Mouse (Mus musculus): ENCODE results near the gene Rbpms2. TPM values are rescaled to one million over a fixed set of nuclear protein-coding genes. Genes with fewer than 3 reads are reported as not detected.
A peak's percentile ranks its signal among the peaks of the same experiment; 100 is the strongest.
"Not testable (repeated sequence)": the region's sequence is repeated elsewhere in the genome, so short reads cannot be mapped to it uniquely, and the experiment has no call there.

Rbpms2 gene
- total RNA-seq, 1 experiment = 44.7 TPM

DNA sequence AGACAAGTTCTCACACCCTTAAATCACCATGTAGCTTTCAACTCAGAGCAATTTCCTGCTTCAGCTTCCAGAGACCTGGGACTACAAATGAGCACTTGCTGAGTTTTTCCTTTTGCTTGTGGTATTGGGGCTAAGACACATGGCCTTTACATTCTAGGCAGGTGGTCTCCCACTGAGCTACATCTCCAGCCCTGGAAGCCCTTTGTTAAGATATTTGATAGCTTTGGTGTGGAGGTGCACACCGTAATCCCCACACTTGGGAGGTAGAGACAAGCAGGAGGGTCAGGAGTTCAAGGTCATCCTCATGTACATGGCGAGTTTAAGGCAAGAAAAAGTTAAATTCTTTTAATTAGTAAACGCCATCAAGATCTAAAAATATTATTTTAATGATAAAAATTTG, 52.7 kb downstream of the Rbpms2 start:
- Histone ChIP-seq H3K9me3 (ENCODE audit: control insufficient read depth, insufficient read depth, low read depth, low read length) (no peaks in the 10 kb centered on the region), H3K36me3 (ENCODE audit: control insufficient read depth, insufficient read depth, low read length, poor library complexity, severe bottlenecking) (no peaks in the 10 kb centered on the region; the same call in none of the 2 replicates), H3K9ac (ENCODE audit: insufficient read depth, low read depth, low read length, poor library complexity, severe bottlenecking) (no peak overlapping the region), H3K27ac (ENCODE audit: insufficient read depth, low read depth, low read length, poor library complexity, severe bottlenecking) (peak overlapping the region; percentile 36; the same call in 1 of the 2 replicates), H3K4me3 (ENCODE audit: insufficient read depth in 1 of 2, low read depth in 1 of 2, low read length in 2 of 2, poor library complexity in 1 of 2, severe bottlenecking in 1 of 2) (no peak overlapping the region), H3K4me1 (ENCODE audit: control insufficient read depth in 2 of 2, insufficient read depth in 2 of 2, low read length in 2 of 2, poor library complexity in 1 of 2) (peaks cover 19 to 20% of the 10 kb centered on the region in 2 experiments)
- TF ChIP-seq CHD2 (IDR thresholded peaks at IDR 0.05; ENCODE audit: low read depth, low read length) = 0 out of 2 replicates have a peak, but pooled peaks have one; percentile 16
- no peak for TF ChIP-seq ZNF384 (IDR thresholded peaks at IDR 0.05; ENCODE audit: low read depth, low read length)
- DNase-seq (ENCODE audit: low read depth, low spot score) = peak; percentile 30
- in situ Hi-C loops (cut with MboI; ENCODE audit: low sequenced_read_pairs in 2 of 2, unreplicated experiment in 2 of 2) = no loop called here

DNA sequence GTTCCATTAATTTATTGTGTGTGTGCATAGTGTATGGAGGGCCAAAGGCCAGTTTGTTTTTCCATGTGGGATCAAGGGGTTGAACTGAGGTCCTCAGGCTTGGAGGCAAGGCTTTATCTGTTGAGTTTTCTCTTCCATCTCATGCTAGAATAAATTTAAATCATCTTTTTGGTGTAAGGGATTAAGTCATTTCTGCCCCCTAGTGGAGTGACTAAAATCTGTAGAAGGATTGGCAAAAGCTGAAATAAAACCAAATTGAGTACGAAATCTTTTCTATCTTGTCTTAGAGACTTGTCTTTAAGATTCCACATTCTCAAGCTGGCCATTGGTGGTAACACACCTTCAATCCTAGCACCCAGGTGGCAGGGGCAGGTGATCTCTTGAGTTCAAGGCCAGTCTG, 53.5 kb downstream of the Rbpms2 start:
- Histone ChIP-seq H3K9me3 (ENCODE audit: control insufficient read depth, insufficient read depth, low read depth, low read length) (no peaks in the 10 kb centered on the region), H3K27ac (ENCODE audit: insufficient read depth, low read depth, low read length, poor library complexity, severe bottlenecking) (peak overlapping the region; percentile 36; the same call in 1 of the 2 replicates), H3K9ac (ENCODE audit: insufficient read depth, low read depth, low read length, poor library complexity, severe bottlenecking) (no peak overlapping the region; the same call in 1 of the 2 replicates), H3K36me3 (ENCODE audit: control insufficient read depth, insufficient read depth, low read length, poor library complexity, severe bottlenecking) (peaks cover 6% of the 10 kb centered on the region), H3K4me1 (ENCODE audit: control insufficient read depth in 2 of 2, insufficient read depth in 2 of 2, low read length in 2 of 2, poor library complexity in 1 of 2) (peaks cover 19 to 20% of the 10 kb centered on the region in 2 experiments), H3K4me3 (ENCODE audit: insufficient read depth in 1 of 2, low read depth in 1 of 2, low read length in 2 of 2, poor library complexity in 1 of 2, severe bottlenecking in 1 of 2) (no peak overlapping the region)
- in situ Hi-C loops (cut with MboI; ENCODE audit: low sequenced_read_pairs in 2 of 2, unreplicated experiment in 2 of 2) = no loop called here
- TF ChIP-seq MAFK (IDR thresholded peaks at IDR 0.05; ENCODE audit: insufficient read depth, low read depth, low read length) (no peak), HCFC1 (IDR thresholded peaks at IDR 0.05; ENCODE audit: borderline replicate concordance, insufficient read depth, low read length) (no peak), ZNF384 (IDR thresholded peaks at IDR 0.05; ENCODE audit: low read depth, low read length) (no peak), CHD2 (IDR thresholded peaks at IDR 0.05; ENCODE audit: low read depth, low read length) (no peak), ZC3H11A (IDR thresholded peaks at IDR 0.05; ENCODE audit: borderline replicate concordance, low read depth, low read length) (no peak)
- no peak for DNase-seq (ENCODE audit: low read depth, low spot score)

DNA sequence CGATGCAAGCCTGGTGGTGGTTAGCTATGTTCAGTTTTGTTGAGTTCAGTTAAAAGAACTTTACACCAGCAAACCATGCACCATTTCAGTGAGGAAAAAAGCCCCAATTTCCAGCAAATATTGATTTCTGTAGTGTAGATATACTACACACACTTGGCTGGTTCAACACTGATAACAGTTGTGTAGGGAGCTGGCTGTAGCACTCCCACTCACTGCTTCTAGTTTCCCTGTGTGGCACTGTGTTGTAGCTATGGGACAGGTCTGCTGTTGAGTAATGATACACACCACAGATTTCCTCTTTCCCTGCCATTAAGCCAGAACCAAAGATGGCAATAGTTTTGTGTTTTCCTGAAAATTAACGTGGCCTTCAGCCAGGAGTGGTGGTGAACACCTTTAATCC, 55.3 kb downstream of the Rbpms2 start:
- Histone ChIP-seq H3K9me3 (ENCODE audit: control insufficient read depth, insufficient read depth, low read depth, low read length) (no peaks in the 10 kb centered on the region), H3K36me3 (ENCODE audit: control insufficient read depth, insufficient read depth, low read length, poor library complexity, severe bottlenecking) (peaks cover 6% of the 10 kb centered on the region), H3K9ac (ENCODE audit: insufficient read depth, low read depth, low read length, poor library complexity, severe bottlenecking) (no peak overlapping the region), H3K27ac (ENCODE audit: insufficient read depth, low read depth, low read length, poor library complexity, severe bottlenecking) (no peak overlapping the region), H3K4me3 (ENCODE audit: insufficient read depth in 1 of 2, low read depth in 1 of 2, low read length in 2 of 2, poor library complexity in 1 of 2, severe bottlenecking in 1 of 2) (no peak overlapping the region), H3K4me1 (ENCODE audit: control insufficient read depth in 2 of 2, insufficient read depth in 2 of 2, low read length in 2 of 2, poor library complexity in 1 of 2) (peaks cover 16 to 19% of the 10 kb centered on the region in 2 experiments)
- in situ Hi-C loops (cut with MboI; ENCODE audit: low sequenced_read_pairs in 2 of 2, unreplicated experiment in 2 of 2) = no loop called here
- no peak for DNase-seq (ENCODE audit: low read depth, low spot score)
- TF ChIP-seq ZNF384 (IDR thresholded peaks at IDR 0.05; ENCODE audit: low read depth, low read length) (no peak), ZC3H11A (IDR thresholded peaks at IDR 0.05; ENCODE audit: borderline replicate concordance, low read depth, low read length) (no peak), MAFK (IDR thresholded peaks at IDR 0.05; ENCODE audit: insufficient read depth, low read depth, low read length) (no peak), HCFC1 (IDR thresholded peaks at IDR 0.05; ENCODE audit: borderline replicate concordance, insufficient read depth, low read length) (no peak), CHD2 (IDR thresholded peaks at IDR 0.05; ENCODE audit: low read depth, low read length) (no peak)

DNA sequence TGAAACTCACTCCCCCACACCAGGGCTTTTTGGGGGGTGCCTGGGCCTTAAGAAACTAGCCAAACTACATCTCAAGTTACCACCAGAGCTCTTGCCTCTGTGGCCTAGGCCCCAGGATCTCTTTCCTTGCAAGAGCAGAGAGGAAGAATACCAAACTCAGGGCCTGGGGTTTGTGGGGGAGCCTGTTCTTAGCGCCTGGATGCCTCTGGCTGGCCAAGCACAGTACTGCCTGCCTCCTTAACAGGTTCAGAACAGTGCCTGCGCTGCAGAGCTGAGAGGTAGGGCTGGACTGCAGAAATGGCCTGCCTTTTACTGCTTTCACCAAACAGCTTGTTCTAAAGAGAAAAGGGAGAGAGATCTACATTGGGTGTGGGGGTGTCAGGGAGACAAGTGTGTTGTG, 60.4 kb downstream of the Rbpms2 start:
- DNase-seq (ENCODE audit: low read depth, low spot score); H3K27ac ChIP-seq (ENCODE audit: insufficient read depth, low read depth, low read length, poor library complexity, severe bottlenecking); H3K9ac ChIP-seq (ENCODE audit: insufficient read depth, low read depth, low read length, poor library complexity, severe bottlenecking); H3K9me3 ChIP-seq (ENCODE audit: control insufficient read depth, insufficient read depth, low read depth, low read length); H3K4me3 ChIP-seq (ENCODE audit: insufficient read depth in 1 of 2, low read depth in 1 of 2, low read length in 2 of 2, poor library complexity in 1 of 2, severe bottlenecking in 1 of 2); in situ Hi-C loops (cut with MboI; ENCODE audit: low sequenced_read_pairs in 2 of 2, unreplicated experiment in 2 of 2): not testable (repeated sequence)
- peaks cover 2 to 17% of the 10 kb centered on the region in 2 experiments; a peak in 3 of 4 replicates for H3K4me1 ChIP-seq (ENCODE audit: control insufficient read depth in 2 of 2, insufficient read depth in 2 of 2, low read length in 2 of 2, poor library complexity in 1 of 2)
- H3K36me3 ChIP-seq (ENCODE audit: control insufficient read depth, insufficient read depth, low read length, poor library complexity, severe bottlenecking) = peaks cover 20% of the 10 kb centered on the region

DNA sequence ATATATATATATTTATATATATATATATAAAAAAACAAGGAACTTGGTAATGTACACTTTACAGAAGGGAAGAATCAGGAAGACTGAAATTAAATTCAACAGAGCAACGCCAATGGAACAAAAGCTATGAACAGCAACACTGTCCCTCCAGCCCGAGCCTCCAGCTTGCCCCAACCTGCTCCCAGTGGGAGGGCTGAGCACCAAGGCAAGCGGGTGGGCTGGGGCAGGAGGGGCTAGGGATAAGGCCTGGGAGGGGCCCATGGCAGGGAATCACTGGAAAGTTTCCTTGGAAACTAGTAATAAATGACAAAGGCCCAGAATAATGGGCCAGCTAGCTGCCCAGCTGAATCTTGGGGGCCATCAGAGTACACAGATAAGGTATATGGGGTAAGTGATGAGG, 63.0 kb downstream of the Rbpms2 start:
- Histone ChIP-seq H3K27ac (ENCODE audit: insufficient read depth, low read depth, low read length, poor library complexity, severe bottlenecking) (no peak overlapping the region), H3K4me3 (ENCODE audit: insufficient read depth in 1 of 2, low read depth in 1 of 2, low read length in 2 of 2, poor library complexity in 1 of 2, severe bottlenecking in 1 of 2) (no peak overlapping the region), H3K4me1 (ENCODE audit: control insufficient read depth in 2 of 2, insufficient read depth in 2 of 2, low read length in 2 of 2, poor library complexity in 1 of 2) (peaks cover 2 to 13% of the 10 kb centered on the region in 2 experiments; a peak in 3 of 4 replicates), H3K9me3 (ENCODE audit: control insufficient read depth, insufficient read depth, low read depth, low read length) (no peaks in the 10 kb centered on the region), H3K36me3 (ENCODE audit: control insufficient read depth, insufficient read depth, low read length, poor library complexity, severe bottlenecking) (peaks cover 33% of the 10 kb centered on the region), H3K9ac (ENCODE audit: insufficient read depth, low read depth, low read length, poor library complexity, severe bottlenecking) (no peak overlapping the region)
- in situ Hi-C loops (cut with MboI; ENCODE audit: low sequenced_read_pairs in 2 of 2, unreplicated experiment in 2 of 2) = no loop called here
- TF ChIP-seq ZC3H11A (IDR thresholded peaks at IDR 0.05; ENCODE audit: borderline replicate concordance, low read depth, low read length) (no peak), HCFC1 (IDR thresholded peaks at IDR 0.05; ENCODE audit: borderline replicate concordance, insufficient read depth, low read length) (no peak), ZNF384 (IDR thresholded peaks at IDR 0.05; ENCODE audit: low read depth, low read length) (no peak), CHD2 (IDR thresholded peaks at IDR 0.05; ENCODE audit: low read depth, low read length) (no peak), MAFK (IDR thresholded peaks at IDR 0.05; ENCODE audit: insufficient read depth, low read depth, low read length) (no peak)
- DNase-seq (ENCODE audit: low read depth, low spot score) = no peak

All from ES-E14 (cell line).